Mouse (Mus musculus): Measurements from ENCODE around the gene Acot1.
"Not testable (repeated sequence)": the region's sequence is repeated elsewhere in the genome, so short reads cannot be mapped to it uniquely, and the experiment has no call there.

DNA sequence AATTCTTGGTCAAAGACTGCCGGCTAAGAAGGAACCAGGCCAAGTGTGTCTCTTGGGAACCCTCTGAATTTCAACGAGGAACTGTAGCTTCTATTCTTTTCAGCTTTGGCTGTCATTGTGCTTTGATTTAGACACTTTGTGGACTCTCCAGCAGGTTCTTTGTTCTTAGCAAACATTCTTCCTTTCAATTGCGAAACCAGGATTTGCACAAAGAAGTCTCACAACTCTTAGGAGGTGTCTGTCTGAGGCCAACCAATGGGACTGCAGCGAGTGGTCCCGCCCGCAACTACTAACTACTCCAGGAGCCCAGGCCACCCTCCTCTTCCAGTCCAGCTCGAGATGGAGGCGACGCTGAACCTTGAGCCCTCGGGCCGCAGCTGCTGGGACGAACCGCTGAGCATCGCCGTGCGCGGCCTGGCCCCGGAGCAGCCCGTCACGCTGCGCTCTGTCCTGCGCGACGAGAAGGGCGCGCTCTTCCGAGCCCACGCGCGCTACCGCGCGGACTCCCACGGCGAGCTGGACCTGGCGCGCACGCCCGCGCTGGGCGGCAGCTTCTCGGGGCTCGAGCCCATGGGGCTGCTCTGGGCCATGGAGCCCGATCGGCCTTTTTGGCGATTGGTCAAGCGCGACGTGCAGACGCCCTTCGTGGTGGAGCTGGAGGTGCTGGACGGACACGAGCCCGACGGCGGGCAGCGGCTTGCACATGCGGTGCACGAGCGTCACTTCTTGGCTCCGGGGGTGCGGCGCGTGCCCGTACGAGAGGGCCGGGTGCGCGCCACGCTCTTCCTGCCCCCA lies at the start of gene Acot1:
- not testable (repeated sequence) for TF ChIP-seq RCOR1 (conservative IDR thresholded peaks at IDR 0.05; ENCODE audit: low read depth, low read length); CTCF (conservative IDR thresholded peaks at IDR 0.05 in 1 of 2, IDR thresholded peaks at IDR 0.05 in 1 of 2; ENCODE audit: low read depth in 2 of 2, low read length in 2 of 2); POLR2A (IDR thresholded peaks at IDR 0.05; ENCODE audit: low read depth, low read length); KAT2A (IDR thresholded peaks at IDR 0.05; ENCODE audit: insufficient replicate concordance, low read length); CHD2 (IDR thresholded peaks at IDR 0.05; ENCODE audit: low read length); BHLHE40 (IDR thresholded peaks at IDR 0.05; ENCODE audit: low read depth, low read length); TBP (conservative IDR thresholded peaks at IDR 0.05; ENCODE audit: low read depth, low read length)

Data from CH12.LX (cell line).